Mouse (Mus musculus): ENCODE data around the gene Sec16b.

DNA sequence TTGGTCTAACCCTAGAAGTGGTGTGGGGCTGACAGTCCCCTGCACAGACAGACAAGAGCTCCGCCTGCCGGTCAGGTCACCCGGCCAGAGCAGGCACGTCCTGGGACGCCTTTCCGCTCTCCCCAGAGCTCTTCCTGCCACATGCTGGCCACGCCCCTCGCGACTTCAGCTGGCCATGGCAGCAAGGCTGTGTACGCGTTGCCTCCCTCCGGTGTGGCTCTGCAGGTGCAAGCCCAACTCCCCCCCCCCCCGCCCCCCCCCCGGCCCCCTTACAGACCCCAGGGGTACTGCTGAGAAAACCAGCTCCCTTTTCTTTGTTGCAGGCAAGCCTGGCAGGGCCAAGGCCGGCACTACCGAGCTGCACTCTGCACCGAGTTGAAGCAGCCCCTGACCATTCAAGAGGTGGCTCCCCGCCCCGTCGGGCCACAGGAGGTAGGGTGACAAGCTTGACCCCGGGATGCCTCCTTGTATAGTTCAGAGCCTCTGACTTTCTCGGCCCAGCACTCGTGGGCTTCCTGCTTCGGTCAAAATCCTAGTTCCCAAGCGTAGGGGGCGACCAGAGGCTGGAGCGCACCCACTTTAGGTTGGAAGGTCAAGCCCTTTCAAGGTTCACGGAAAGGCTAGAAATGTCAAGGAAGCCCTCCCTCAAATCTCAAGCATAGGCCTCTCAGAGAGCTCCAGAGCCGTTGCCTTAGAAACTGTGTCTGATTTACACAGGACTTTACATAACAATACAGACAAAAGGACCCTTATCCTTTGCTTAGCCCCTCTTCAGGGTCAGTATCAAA, 47.9 kb upstream of the Sec16b start, which contains the start of gene Cryzl2:
- TF ChIP-seq GATA1 (IDR thresholded peaks at IDR 0.05; ENCODE audit: borderline replicate concordance, low read length) (no peak), FLI1 (IDR thresholded peaks at IDR 0.05; ENCODE audit: low read length) (no peak)
